Mouse (Mus musculus) embryonic facial prominence, embryonic 15.5 days (tissue): ENCODE data around the gene Plcd1. TPM values are rescaled to one million over a fixed set of nuclear protein-coding genes. Genes with fewer than 3 reads are reported as not detected.

Experiments
- ATAC-seq: fragments of 200-750 bp; cut with Nextera tagmentation; 2 replicates; pipeline ENCODE4 v1.8.0; 2017; ENCODE audit warnings: low read depth, moderate TSS enrichment; ENCODE audit not compliant: insufficient number of reproducible peaks, low FRiP score, low TSS enrichment
- H3K27ac ChIP-seq: fragments of 300-500 bp; sonication (generic); replicated peaks from 2 replicates; pipeline ENCODE4 v1.5.1; 2015; ENCODE audit warnings: mild to moderate bottlenecking, inconsistent platforms
- H3K27me3 ChIP-seq: fragments of 300-500 bp; sonication (generic); 2 replicates; pipeline ENCODE4 v1.6.1; 2015; ENCODE audit warnings: inconsistent platforms
- H3K36me3 ChIP-seq: fragments of 300-500 bp; sonication (generic); 2 replicates; pipeline ENCODE4 v1.6.1; 2015; ENCODE audit warnings: mild to moderate bottlenecking, inconsistent platforms
- H3K4me1 ChIP-seq: fragments of 300-500 bp; sonication (generic); 2 replicates; pipeline ENCODE4 v1.6.1; 2015; ENCODE audit warnings: inconsistent platforms
- H3K4me2 ChIP-seq: fragments of 300-500 bp; sonication (generic); replicated peaks from 2 replicates; pipeline ENCODE4 v1.6.1; 2015; ENCODE audit warnings: mild to moderate bottlenecking, inconsistent platforms
- H3K4me3 ChIP-seq: fragments of 300-500 bp; sonication (generic); replicated peaks from 2 replicates; pipeline ENCODE4 v1.5.1; 2015; ENCODE audit warnings: mild to moderate bottlenecking, inconsistent platforms
- H3K9ac ChIP-seq: fragments of 300-500 bp; sonication (generic); 2 replicates; pipeline ENCODE4 v1.6.1; 2015; ENCODE audit warnings: inconsistent platforms
- H3K9me3 ChIP-seq: fragments of 300-500 bp; sonication (generic); replicated peaks from 2 replicates; pipeline ENCODE4 v1.6.1; 2016; ENCODE audit warnings: inconsistent platforms
- WGBS: fragments of 180-500 bp; shearing (Covaris S2); methylation state at CpG from one replicate; pipeline ENCODE4 v1.1.7; 2015; 5-methylcytosine and 5-hydroxymethylcytosine counted together
- polyA plus RNA-seq: library from polyadenylated mRNA; unstranded; fragments of >200 nt; fragmentation: Nextera tagmentation; extraction: Ambion mirVana; gene quantifications from 2 replicates; pipeline ENCODE4 v1.2.1, GENCODE M21; 2015

The Plcd1 gene
- polyA plus RNA-seq, 1 experiment from 2014 or later: 49.1 TPM

GRCm38 (mm10) chr9:119109685-119110353 lies 16.5 kb upstream of the Plcd1 start:
- no peak for ATAC-seq
- 24% methylated on average over 12 of the region's 12 CpGs for WGBS

DNA sequence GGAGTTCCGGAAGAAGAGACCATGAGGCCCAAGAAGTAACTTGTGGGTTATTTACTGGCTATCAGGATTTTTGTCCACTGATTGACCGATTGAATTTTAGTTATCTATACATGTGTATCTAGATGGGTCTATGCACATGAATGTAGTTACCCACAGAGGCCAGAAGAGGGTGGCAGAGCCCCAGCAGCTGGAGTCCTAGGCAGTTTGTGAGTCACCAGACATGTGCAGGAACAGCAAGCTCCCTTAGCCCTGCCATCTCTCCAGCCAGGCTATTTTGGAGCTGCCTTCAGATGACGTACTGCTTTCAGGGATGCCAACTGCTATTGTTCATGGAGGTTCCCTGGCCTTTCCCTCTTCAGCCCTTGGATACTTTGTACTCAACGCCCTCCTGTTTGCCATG lies 14.3 kb upstream of the Plcd1 start:
- Histone ChIP-seq H3K27me3 (peaks cover 5% of the 10 kb centered on the region; the same call in 1 of the 2 replicates), H3K9ac (no peak overlapping the region)
- WGBS: 86% methylated on average over 4 of the region's 4 CpGs

More at GRCm38 (mm10) chr9:119109685-119110353, 16.5 kb upstream of the Plcd1 start:
- Histone ChIP-seq H3K9ac (no peak overlapping the region), H3K9me3 (no peaks in the 10 kb centered on the region), H3K4me3 (no peak overlapping the region), H3K27me3 (no peaks in the 10 kb centered on the region), H3K36me3 (no peaks in the 10 kb centered on the region), H3K4me1 (peaks cover 13% of the 10 kb centered on the region), H3K4me2 (no peak overlapping the region), H3K27ac (no peak overlapping the region)

DNA sequence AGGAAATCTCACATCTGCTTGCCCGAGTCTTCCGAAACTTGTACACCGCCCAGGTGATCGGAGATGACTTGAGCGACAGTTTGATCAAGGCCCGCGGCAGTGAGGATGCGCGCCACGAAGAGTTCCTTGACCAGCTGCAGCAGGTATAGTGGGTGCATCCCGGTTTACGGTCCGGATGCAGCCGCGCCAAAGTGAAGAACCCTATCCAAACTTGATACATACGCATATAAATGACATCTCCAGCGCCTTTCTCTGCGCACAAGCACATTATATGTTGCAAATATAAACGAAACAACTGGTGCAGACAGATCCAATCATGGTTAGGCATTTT lies 9.4 kb upstream of the Plcd1 start:
- H3K27ac ChIP-seq: no peak overlapping the region
- H3K9ac ChIP-seq: peak overlapping the region; percentile 7
- H3K4me1 ChIP-seq: 0 out of 2 replicates have a peak, but pooled peaks cover 21% of the 10 kb centered on the region
- WGBS: 2% methylated on average over 19 of the region's 19 CpGs
- peak overlapping the region; percentile 68 for H3K4me3 ChIP-seq
- peak overlapping the region; percentile 93 for H3K4me2 ChIP-seq
- ATAC-seq: no peak
- H3K36me3 ChIP-seq: no peaks in the 10 kb centered on the region
- H3K27me3 ChIP-seq: peaks cover 5% of the 10 kb centered on the region; the same call in 1 of the 2 replicates
- H3K9me3 ChIP-seq: no peaks in the 10 kb centered on the region

More for the DNA sequence above, 14.3 kb upstream of the Plcd1 start:
- Histone ChIP-seq H3K9me3 (no peaks in the 10 kb centered on the region), H3K4me2 (no peak overlapping the region), H3K27ac (no peak overlapping the region), H3K4me3 (no peak overlapping the region), H3K36me3 (no peaks in the 10 kb centered on the region), H3K4me1 (peaks cover 20% of the 10 kb centered on the region)
- ATAC-seq: no peak

GRCm38 (mm10) chr9:119101992-119102782 lies 8.9 kb upstream of the Plcd1 start, which contains the start of gene Dlec1:
TSS of gene Dlec1 (plus strand) at chr9:119102478.
- Histone ChIP-seq H3K27ac (0 out of 2 replicates have a peak within 1 kb of the TSS, but pooled peaks have one; percentile 55), H3K4me2 (peak within 1 kb of the TSS; percentile 93), H3K4me3 (peak within 1 kb of the TSS; percentile 68), H3K9me3 (no peaks in the 10 kb centered on the region), H3K27me3 (peaks cover 5% of the 10 kb centered on the region; the same call in 1 of the 2 replicates), H3K9ac (peak within 1 kb of the TSS; percentile 7), H3K4me1 (0 out of 2 replicates have a peak, but pooled peaks cover 21% of the 10 kb centered on the region), H3K36me3 (no peaks in the 10 kb centered on the region)
- ATAC-seq: peak; percentile 79
- WGBS: 3% methylated on average over 44 of the region's 44 CpGs

GRCm38 (mm10) chr9:119100177-119100898 lies 7.0 kb upstream of the Plcd1 start:
- H3K36me3 ChIP-seq: no peaks in the 10 kb centered on the region
- no peaks in the 10 kb centered on the region for H3K9me3 ChIP-seq
- H3K4me1 ChIP-seq: 0 out of 2 replicates have a peak, but pooled peaks cover 21% of the 10 kb centered on the region
- H3K4me2 ChIP-seq: no peak overlapping the region
- no peak overlapping the region for H3K27ac ChIP-seq
- ATAC-seq: no peak
- no peak overlapping the region for H3K9ac ChIP-seq
- 13% methylated on average over 15 of the region's 15 CpGs for WGBS
- no peak overlapping the region for H3K4me3 ChIP-seq
- peaks cover 5% of the 10 kb centered on the region; the same call in 1 of the 2 replicates for H3K27me3 ChIP-seq

DNA sequence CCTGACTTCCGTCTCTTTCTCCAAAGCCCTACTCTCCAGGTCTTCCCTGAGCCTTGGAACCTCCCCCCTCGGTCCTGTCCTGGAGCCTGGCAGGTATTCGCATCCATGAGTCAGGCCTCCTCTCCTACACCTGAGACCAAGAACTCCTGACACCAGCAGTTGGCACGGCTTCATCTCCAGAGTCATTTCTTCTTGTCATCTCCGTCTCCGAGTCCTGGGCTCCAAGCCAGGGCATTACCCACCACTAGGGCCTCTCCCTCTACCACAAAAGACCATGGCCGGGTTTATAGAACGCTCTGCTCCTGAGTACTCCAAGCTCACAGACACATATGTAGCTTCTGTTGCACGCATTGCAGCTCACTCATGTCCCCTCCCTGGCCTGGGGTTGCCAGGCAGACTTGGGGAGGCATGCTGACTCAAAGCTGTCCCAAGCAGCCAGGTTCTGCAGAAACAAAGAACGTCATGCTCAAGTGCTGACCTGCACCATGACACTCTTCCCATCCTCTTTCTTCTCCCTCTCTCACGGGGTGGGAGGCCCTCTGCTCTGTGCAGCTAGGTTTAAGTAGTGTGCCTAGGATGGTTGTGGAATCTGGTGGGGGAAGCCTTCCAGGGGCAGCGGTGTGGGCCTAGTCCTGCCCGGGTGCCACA lies 1.3 kb upstream of the Plcd1 start:
- Histone ChIP-seq H3K9me3 (no peaks in the 10 kb centered on the region), H3K9ac (no peak overlapping the region)
- 51% methylated on average over 13 of the region's 13 CpGs for WGBS

GRCm38 (mm10) chr9:119092473-119093418 lies 556 bp downstream of the Plcd1 start:
- no peak for ATAC-seq
- H3K27ac ChIP-seq: peak overlapping the region; percentile 85
- peak overlapping the region; percentile 89 for H3K4me2 ChIP-seq
- peak overlapping the region; percentile 66 for H3K4me3 ChIP-seq
- no peaks in the 10 kb centered on the region for H3K9me3 ChIP-seq
- peaks cover 8% of the 10 kb centered on the region; the same call in 1 of the 2 replicates for H3K27me3 ChIP-seq
- H3K9ac ChIP-seq: peak overlapping the region; percentile 55
- WGBS: 2% methylated on average over 45 of the region's 45 CpGs
- H3K4me1 ChIP-seq: peaks cover 51% of the 10 kb centered on the region
- H3K36me3 ChIP-seq: no peaks in the 10 kb centered on the region

More for the DNA sequence above, 1.3 kb upstream of the Plcd1 start:
- Histone ChIP-seq H3K4me2 (0 out of 2 replicates have a peak overlapping the region, but pooled peaks have one; percentile 4), H3K27ac (peak overlapping the region; percentile 85), H3K36me3 (no peaks in the 10 kb centered on the region), H3K27me3 (peaks cover 8% of the 10 kb centered on the region; the same call in 1 of the 2 replicates), H3K4me3 (no peak overlapping the region), H3K4me1 (peaks cover 41% of the 10 kb centered on the region)
- no peak for ATAC-seq

DNA sequence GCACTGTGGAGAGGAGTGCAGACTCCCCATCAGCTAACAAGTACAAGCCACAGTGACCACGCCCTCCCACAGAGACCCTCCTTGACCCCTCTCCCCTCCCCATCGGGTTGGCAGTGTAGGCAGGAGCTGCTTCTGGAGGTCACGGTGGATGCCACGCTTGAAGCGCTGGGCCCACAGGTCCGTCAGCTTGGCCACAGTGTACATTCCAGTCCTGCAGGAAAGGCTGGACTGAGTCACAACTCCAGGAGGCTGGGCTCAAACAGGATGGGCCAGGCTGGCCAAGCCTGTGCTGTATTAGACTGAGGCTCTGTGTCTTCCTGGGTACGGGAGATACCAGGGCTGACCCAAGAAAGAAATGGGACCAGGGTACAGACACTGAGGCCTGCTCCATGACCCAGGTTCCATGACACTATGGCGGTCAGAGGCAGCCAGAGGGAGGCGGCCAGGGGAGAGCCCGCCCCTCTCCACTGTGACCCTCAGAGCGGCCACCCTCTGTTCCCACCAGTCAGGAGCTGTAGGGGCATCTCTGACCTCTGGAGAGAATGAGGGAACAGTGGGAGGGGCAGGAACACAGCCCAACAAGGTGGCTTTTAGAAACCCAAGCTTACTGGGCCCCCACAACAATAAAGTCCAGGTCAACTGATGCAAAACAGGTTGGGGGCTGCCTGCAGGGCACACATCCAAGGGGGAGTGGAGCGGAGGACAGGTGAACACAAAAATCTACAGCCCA lies 1.6 kb downstream of the Plcd1 start:
- no peak for ATAC-seq
- H3K4me1 ChIP-seq: peaks cover 60% of the 10 kb centered on the region
- H3K4me2 ChIP-seq: peak overlapping the region; percentile 89
- H3K27ac ChIP-seq: no peak overlapping the region
- H3K27me3 ChIP-seq: peaks cover 8% of the 10 kb centered on the region; the same call in 1 of the 2 replicates
- no peaks in the 10 kb centered on the region for H3K9me3 ChIP-seq
- H3K9ac ChIP-seq: no peak overlapping the region
- WGBS: 63% methylated on average over 12 of the region's 12 CpGs
- H3K4me3 ChIP-seq: peak overlapping the region; percentile 66
- H3K36me3 ChIP-seq: no peaks in the 10 kb centered on the region

DNA sequence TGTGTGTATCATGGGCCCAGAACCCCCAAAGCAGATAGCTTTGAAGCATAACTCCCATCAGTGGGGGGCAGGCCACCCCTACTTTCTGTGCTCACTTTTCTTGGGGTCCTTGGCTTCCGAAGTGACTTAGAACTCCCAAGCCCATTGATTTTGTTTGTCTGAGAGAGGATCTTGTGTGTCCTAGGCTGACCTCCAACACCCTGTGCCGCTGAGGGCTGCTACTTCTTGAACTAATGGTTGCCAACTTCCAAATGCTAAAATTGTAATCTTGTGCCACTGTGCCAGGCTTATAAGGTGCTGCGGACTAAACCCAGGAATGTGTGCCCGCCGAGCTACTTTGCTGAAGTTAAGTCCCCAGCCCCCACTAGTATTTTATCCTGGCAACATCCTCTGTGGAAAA lies 2.8 kb downstream of the Plcd1 start:
- WGBS: 84% methylated on average over 5 of the region's 5 CpGs

More for the DNA sequence above, 2.8 kb downstream of the Plcd1 start:
- Histone ChIP-seq H3K4me1 (peaks cover 66% of the 10 kb centered on the region), H3K9ac (no peak overlapping the region), H3K4me2 (no peak overlapping the region), H3K9me3 (no peaks in the 10 kb centered on the region), H3K27me3 (peaks cover 8% of the 10 kb centered on the region; the same call in 1 of the 2 replicates), H3K36me3 (no peaks in the 10 kb centered on the region), H3K27ac (no peak overlapping the region), H3K4me3 (no peak overlapping the region)
- ATAC-seq: no peak
